Mouse (Mus musculus): ENCODE measurements around the gene 6330403K07Rik.

Gene 6330403K07Rik

GRCm38 (mm10) chr11:70982030-70982429 is 51.3 kb downstream of the 6330403K07Rik start:
- DNase-seq, result no peak

All from thymus, adult 18-20 months (tissue).